Mouse (Mus musculus) frontal cortex, adult 2 months (tissue): ENCODE results near the gene Ptms. TPM values are rescaled to one million over a fixed set of nuclear protein-coding genes. Genes with fewer than 3 reads are reported as not detected.
"Not testable (repeated sequence)": the region's sequence is repeated elsewhere in the genome, so short reads cannot be mapped to it uniquely, and the experiment has no call there.

Experiments
- DNase-seq, 2 experiments: peaks; one replicate each; pipeline ENCODE4 v3.0.0; 2022; ENCODE audit warnings: low spot score in 1 of 2; ENCODE audit errors: extremely low spot score in 1 of 2
- polyA plus RNA-seq: library from polyadenylated mRNA; depleted of rRNA; stranded (reverse); fragments of >200 nt; gene quantifications from 2 replicates; pipeline ENCODE4 v1.2.3, GENCODE M21; 2012

Ptms gene
- polyA plus RNA-seq, 1 experiment: 1,541 TPM

GRCm38 (mm10) chr6:124907767-124908166 lies 12.1 kb downstream of the Ptms start:
- no peak for DNase-seq

DNA sequence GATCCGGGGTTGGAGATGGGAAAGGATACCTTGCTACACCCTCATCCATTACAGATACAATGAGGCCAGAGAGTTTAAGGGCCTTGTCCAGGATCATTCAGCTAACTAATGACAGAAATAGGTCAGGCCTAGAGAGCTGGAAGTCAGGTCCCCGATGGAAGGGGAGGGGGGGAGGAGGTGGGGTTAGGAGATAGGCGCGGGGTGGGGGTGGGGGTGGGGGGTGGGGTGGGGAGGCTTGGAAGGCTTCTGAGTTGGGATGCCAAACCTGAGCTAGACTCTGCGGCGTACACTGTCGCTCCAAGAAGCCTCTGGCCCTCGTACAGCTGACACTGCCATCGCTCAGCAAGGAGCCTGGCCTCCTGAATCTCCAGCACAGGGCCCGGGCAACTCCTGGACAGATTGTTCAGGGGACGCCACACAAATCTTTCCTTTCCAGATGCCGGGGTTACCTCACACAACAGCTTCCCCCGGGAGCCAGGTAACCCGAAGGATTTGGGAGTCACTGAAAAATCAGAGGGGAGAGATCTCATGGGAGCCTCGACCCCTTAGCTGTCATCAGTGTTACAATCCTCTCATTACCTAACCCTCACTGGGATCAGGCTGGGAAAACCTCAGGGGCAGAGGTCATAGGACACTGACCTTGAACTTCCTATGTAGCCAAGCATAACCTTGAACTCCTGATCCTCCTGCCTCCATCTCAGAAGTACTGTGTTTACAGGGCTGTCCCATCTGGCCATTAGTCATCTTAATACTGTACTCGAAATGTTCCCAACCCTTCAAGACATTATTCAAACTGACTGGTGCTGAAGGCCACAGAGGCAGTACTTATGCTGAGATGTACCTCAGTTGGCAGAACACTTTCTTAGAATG lies 14.7 kb downstream of the Ptms start:
- no peak for DNase-seq

DNA sequence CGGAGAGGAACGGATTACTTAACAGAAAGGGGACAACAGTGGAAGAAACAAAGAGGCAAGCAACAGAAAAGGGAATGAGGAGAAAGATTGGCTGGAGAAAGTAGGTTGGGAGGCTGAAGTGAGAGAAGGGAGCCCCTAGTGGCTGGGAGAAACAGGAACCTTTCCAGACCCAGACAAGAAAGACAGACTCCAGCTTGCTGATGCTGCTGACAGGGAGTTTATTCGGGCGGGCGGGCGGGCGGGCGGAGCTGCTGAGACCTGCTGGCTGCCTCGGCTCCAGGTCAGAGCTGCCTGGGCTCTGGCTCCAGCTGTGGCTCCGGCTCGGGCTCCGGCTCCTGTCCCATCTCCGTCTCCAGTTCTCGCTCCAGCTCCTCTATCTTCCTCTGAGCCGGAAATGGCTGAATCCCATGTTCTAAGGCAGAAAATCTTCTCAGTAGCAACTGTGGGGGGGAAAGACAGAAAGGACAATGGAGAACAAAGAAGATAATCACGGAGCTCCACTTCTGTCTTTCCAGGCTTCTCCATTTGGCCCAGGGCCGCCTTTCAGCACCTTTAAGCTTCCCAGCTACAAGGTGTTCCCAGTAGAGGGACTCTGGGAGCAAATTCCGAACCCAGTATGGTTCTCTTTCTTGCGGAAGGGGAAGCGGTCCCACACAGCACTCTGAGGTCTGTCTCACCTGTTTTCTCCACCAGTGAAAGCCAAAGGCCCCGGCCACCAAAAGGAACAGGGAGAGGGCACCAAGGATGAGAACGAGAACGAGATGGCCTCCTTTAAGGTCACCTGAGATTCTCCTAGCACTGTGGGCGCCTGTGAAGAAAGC lies 15.5 kb downstream of the Ptms start:
- DNase-seq: peak; percentile 86 to 89

- peak; percentile 85 to 96 for DNase-seq
These were observed 16.2 kb downstream of the Ptms start for GRCm38 (mm10) chr6:124903580-124904151.

GRCm38 (mm10) chr6:124901851-124902250 lies 18.1 kb downstream of the Ptms start:
- DNase-seq: no peak

GRCm38 (mm10) chr6:124900801-124901480 lies 19.0 kb downstream of the Ptms start:
- DNase-seq: no peak

GRCm38 (mm10) chr6:124900056-124900800 lies 19.7 kb downstream of the Ptms start:
- DNase-seq: no peak

DNA sequence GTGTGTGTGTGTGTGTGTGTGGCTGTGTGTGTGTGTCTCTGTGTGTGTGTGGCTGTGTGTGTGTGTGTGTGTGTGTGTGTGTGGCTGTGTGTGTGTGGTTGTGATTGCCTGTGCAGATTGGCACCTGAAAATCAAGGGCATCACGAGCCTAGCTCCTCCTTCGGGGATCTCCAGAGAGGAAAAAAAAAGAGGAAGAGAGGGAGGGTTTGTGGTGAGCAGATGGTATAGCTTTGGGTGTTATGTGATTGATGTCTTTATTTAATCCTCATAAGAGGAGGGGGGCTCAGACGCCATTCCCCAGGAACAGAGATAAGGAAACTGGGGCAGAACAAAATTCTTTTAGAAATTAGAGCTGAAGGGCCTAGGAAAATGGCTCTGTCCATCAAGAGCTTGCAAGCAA lies 21.5 kb downstream of the Ptms start:
- no peak for DNase-seq

DNA sequence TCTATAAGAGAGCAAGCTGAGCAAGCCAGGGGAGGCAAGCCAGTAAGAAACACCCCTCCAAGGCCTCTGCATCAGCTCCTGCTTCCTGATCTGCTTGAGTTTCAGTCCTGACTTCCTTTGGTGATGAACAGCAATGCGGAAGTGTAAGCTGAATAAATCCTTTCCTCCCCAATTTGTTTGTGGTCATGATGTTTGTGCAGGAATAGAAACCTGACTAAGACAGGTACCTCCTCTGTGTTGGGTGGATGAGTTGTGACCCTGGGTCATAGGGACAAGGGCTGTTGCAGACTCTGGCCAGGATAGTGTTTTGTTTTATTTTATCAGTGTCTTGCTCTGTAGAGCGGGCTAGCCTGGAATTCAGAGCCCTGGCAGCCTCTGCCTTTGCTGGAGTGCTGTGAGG lies 25.8 kb downstream of the Ptms start:
- DNase-seq: not testable (repeated sequence)

DNA sequence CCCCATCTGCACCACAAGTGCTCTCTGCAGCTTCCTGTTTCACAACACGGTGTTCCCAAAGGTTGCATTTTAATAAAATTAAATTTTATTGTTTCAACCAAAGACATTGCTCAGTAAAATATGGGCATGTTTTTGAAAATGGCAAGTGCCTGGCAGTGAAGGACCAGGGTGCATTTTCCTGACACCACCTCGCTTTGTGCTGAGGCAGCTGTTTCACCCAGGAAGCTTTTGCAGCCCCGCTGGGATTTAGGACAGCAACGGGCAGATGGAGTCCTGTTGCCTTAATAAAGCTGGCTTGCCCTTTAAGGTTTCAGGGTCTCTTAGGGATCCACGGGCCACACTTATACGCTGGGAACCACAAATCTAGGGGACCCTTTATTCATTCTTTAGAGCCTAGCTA lies 28.9 kb downstream of the Ptms start:
- no peak for DNase-seq

- no peak for DNase-seq
These were observed 31.3 kb downstream of the Ptms start for GRCm38 (mm10) chr6:124888555-124889125.

DNA sequence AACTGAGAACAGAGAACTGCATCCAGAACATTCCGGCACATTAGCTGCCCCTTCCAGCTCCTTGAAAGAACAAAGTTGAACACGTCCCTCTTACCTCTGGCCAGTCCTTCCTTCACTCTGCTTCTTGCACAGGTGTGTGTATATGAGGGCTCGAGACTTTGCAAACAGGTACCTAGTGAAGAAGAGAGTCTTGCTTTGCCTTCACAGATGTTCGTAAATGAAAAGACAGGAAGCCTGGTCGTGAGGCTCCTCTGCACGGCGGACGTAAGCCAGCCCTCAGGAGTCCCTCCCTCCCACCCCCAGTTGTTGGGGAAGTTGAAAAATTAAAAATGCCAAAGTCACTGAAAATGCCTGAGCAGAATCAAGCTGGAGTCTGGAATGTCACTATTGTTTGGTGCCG lies 31.9 kb downstream of the Ptms start, which contains the start of gene Cd4:
TSS of gene Cd4 (minus strand) at position 236 of the 400 bp plus-strand sequence.
- DNase-seq: no peak

GRCm38 (mm10) chr6:124885956-124886381 lies 33.9 kb downstream of the Ptms start:
- no peak for DNase-seq

- no peak for DNase-seq
These were observed 35.0 kb downstream of the Ptms start for GRCm38 (mm10) chr6:124884714-124885500.

GRCm38 (mm10) chr6:124883351-124883750 lies 36.6 kb downstream of the Ptms start:
- no peak for DNase-seq

- no peak for DNase-seq
These were observed 38.1 kb downstream of the Ptms start for GRCm38 (mm10) chr6:124881821-124882220.

DNA sequence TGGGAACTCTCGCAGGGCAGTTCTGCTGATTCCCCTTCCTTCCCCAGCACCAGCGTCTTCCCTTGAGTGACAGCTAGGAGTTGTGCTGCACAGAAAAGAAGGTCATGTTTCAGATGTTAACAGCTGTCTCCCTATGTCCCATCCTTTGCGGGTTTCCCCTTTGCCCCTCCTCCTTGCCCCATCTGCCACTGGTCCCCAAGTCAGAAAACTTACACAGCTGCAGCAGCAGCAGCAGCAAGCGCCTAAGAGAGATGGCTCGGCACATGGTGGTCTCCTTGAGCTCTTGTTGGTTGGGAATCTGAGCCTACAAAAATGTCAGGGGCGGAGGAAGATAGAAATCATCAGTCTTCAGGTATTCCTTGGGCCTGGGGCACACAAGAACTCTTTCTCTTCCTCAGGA lies 40.5 kb downstream of the Ptms start:
- no peak for DNase-seq

GRCm38 (mm10) chr6:124874348-124874747 lies 45.6 kb downstream of the Ptms start:
- DNase-seq: no peak

DNA sequence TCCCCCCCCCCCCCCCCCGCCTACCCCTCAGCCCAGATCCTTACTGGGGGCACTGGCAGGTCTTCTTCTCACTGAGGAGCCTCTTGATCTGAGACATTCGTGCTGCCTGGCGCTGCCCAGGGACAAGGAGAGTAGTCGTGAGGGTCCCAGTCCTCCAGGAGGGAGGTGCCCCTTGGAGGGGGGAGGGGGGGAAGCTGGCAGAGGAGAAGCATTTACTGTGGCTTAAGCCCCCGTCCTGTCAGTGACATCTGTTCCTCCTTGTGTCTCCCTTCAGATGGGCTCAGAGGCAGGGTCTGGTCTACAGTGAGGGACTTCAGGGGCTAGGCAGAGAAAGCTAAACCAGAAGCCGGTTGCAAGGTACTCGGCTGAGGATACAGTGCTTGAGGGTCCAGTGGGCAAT lies 53.3 kb downstream of the Ptms start:
- no peak for DNase-seq
